Mouse (Mus musculus): ENCODE measurements at regions not wholly inside any gene's neighbourhood (a gene's known extent, or its start where the extent isn't known, plus 50 kb on each side); places are given as distances from the start of the nearest gene placed in this dataset.

DNA sequence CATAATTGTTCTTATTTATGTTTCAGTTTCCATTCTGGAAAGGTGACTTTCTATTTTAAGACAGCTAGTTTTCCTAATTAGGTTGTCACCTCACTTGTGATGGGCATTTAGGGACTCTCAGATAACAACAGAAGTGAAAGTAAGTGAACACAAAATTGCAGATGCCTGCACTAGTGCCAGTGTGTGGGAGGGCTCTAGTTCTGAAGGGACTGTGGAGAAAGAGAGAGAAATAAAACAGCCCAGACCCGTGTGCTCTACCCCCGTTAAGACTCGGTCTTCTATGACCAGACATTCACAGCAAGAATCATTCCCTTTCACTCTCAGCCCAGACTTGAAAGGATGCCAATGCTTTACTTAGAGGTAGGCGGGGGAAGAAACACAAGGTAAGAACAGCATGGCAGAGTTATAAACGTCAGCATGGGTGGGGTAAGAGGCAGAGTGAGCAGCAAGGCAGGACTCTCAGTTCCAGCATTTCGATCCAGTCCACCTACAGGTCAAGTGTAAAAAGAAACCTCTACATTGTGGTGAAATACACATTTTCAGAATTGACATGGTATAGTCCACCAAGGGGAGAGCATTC is 170.1 kb upstream of the Thbs1 start:
- no peak for ATAC-seq (ENCODE audit: insufficient read depth, low FRiP score, low read depth)
- 44% methylated on average over 6 of the region's 6 CpGs for WGBS
- no peaks in the 10 kb centered on the region for H3K9me3 ChIP-seq

DNA sequence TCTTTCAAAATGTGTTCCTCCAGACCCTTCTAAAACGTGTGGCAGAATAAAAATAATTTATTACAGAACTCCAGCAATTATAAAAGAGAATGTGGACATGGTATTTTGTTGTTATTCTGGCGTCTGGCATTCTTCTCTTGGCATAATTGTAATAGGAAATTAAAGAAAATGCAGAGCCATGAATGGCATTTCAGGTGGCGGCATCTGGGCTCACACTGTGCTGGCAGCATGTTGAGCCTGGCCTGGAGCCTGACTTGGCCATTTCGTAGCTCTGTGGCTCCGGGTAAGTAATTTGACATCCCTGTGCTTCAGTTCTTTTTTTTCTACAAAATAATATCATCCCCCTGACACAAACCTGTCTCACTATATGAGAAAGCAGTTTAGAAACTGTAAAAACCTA is 168.0 kb upstream of the Thbs1 start:
- H3K27me3 ChIP-seq (replicated peaks), result no peaks in the 10 kb centered on the region
- no peak overlapping the region for H3K9ac ChIP-seq
- H3K4me3 ChIP-seq (replicated peaks), result no peak overlapping the region
- no peaks in the 10 kb centered on the region for H3K4me1 ChIP-seq
- no peaks in the 10 kb centered on the region for H3K9me3 ChIP-seq
- 80% methylated on average over 5 of the region's 5 CpGs for WGBS
- no peak overlapping the region for H3K27ac ChIP-seq
- ATAC-seq (ENCODE audit: insufficient read depth, low FRiP score, low read depth), result no peak
- no peak overlapping the region for H3K4me2 ChIP-seq
- H3K36me3 ChIP-seq, result no peaks in the 10 kb centered on the region

More for the DNA sequence above, 170.1 kb upstream of the Thbs1 start:
- no peaks in the 10 kb centered on the region for H3K4me1 ChIP-seq
- H3K4me3 ChIP-seq (replicated peaks), result no peak overlapping the region
- H3K9ac ChIP-seq, result no peak overlapping the region
- H3K27me3 ChIP-seq (replicated peaks), result no peaks in the 10 kb centered on the region
- 0 out of 2 replicates have a peak overlapping the region, but pooled peaks have one; percentile 23 for H3K4me2 ChIP-seq
- H3K27ac ChIP-seq, result no peak overlapping the region
- no peaks in the 10 kb centered on the region for H3K36me3 ChIP-seq

DNA sequence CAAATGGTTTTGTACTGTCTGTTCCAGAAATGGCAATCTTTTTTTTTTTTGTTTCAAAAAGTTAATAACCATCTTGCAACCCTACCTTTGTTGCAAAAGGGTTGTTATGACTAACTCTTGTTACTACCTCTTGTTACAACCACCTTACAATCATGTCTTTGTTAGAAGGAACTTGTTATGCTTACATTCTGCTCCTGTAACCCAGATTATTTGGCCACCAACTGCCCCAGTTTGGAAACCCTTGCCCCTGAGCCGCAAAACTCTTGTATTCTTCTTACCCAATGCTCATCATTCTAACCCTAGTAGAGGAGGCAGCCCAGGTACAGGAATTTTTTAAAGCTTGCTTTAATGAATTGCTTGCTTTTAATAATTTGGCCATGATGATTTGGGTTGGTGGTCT is 167.4 kb upstream of the Thbs1 start:
- no peaks in the 10 kb centered on the region for H3K4me1 ChIP-seq
- 90% methylated on average over 1 of the region's 1 CpGs for WGBS
- H3K36me3 ChIP-seq, result no peaks in the 10 kb centered on the region
- H3K27me3 ChIP-seq (replicated peaks), result no peaks in the 10 kb centered on the region
- no peak overlapping the region for H3K27ac ChIP-seq
- no peaks in the 10 kb centered on the region for H3K9me3 ChIP-seq
- H3K4me2 ChIP-seq, result no peak overlapping the region
- no peak overlapping the region for H3K9ac ChIP-seq
- ATAC-seq (ENCODE audit: insufficient read depth, low FRiP score, low read depth), result no peak
- no peak overlapping the region for H3K4me3 ChIP-seq (replicated peaks)

DNA sequence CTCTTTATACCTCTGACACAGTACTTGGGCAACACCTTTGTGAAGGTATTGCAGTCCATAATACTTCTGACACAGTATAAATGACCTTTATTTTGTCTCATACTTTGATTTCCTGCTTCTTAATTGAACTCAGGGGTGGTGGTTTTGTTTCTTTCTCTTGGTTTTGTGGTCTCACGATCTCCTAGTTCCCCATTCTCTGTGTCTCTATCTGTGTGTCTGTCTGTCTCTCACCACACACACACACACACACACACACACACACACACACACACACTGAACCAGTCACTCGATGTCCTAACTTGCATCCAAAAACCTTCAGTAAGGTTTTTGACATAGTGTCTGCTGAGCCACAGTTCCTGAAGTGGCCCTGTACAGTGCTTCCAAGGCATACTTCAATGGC is 166.7 kb upstream of the Thbs1 start:
- Histone ChIP-seq H3K27me3 (replicated peaks) (no peaks in the 10 kb centered on the region), H3K4me1 (no peaks in the 10 kb centered on the region), H3K27ac (no peak overlapping the region), H3K9ac (no peak overlapping the region), H3K4me3 (replicated peaks) (no peak overlapping the region), H3K9me3 (no peaks in the 10 kb centered on the region), H3K4me2 (no peak overlapping the region), H3K36me3 (no peaks in the 10 kb centered on the region)
- no peak for ATAC-seq (ENCODE audit: insufficient read depth, low FRiP score, low read depth)
- 87% methylated on average over 2 of the region's 2 CpGs for WGBS

DNA sequence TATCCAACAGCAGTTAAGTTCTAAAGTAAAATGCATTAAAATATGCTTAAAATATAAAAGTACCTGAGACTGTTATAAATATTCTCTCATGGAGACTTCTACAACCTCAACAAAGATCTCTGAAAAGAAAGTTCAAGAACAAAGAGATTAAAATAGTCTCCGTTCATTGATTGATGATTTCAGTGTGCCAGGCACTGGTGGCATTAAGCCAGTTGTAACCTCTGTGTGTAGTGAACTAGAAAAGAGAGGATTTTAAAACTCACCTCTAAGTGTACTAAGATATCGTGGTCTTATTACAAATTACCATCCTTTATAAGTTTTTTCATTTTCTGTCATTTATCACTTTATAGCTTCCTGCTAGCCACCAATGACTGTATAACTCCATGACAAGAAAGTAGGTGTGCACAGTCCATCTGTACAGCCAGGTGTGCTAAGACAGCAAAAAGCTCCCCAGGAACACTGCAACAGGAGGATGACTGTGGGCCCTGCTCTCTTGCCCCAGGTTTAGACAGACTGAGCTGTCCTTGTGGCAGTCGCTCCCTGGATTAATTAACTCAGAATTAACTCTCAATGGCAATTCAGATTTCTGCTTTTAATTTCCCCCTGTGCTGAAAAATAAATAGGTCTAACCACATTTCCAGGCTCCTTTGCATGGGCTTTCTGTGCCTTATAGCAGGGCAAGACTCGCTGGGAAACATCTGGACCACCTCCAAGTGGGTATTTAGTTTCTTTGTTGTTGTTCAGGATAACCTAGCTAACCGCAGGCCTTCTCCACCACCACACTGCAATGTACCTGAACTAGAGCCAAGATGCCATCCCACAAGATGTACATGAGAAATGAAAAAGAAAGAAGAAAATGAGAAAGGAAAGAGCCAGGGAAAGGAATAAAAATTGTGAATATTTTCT is 161.0 kb upstream of the Thbs1 start:
- Histone ChIP-seq H3K9me3 (no peaks in the 10 kb centered on the region), H3K4me2 (no peak overlapping the region), H3K9ac (no peak overlapping the region), H3K27ac (no peak overlapping the region), H3K4me3 (replicated peaks) (no peak overlapping the region), H3K36me3 (no peaks in the 10 kb centered on the region), H3K27me3 (replicated peaks) (no peaks in the 10 kb centered on the region), H3K4me1 (no peaks in the 10 kb centered on the region)
- WGBS, result 57% methylated on average over 5 of the region's 5 CpGs
- no peak for ATAC-seq (ENCODE audit: insufficient read depth, low FRiP score, low read depth)

DNA sequence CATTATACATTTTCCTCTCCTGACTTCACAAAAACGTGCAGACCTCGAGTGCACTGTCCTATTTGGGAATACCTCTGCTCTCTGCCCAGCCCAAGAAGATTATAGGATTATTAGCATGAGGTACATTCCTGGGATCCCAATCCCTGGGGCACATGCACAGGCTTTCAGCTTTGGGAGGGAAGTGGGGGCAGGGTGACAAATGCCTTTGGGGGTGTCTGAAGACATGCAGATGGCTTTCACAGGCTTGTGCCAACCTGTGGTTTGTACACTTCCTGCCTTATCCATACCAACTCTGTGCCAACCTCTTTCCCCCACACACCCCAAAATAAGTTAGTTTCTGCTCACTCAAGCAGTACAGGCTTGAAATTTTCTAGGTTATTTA is 160.3 kb upstream of the Thbs1 start:
- no peak overlapping the region for H3K4me2 ChIP-seq
- no peaks in the 10 kb centered on the region for H3K4me1 ChIP-seq
- ATAC-seq (ENCODE audit: insufficient read depth, low FRiP score, low read depth), result no peak
- no peak overlapping the region for H3K4me3 ChIP-seq (replicated peaks)
- WGBS, result 69% methylated on average over 2 of the region's 2 CpGs
- no peak overlapping the region for H3K27ac ChIP-seq
- H3K27me3 ChIP-seq (replicated peaks), result no peaks in the 10 kb centered on the region
- H3K36me3 ChIP-seq, result no peaks in the 10 kb centered on the region
- H3K9ac ChIP-seq, result no peak overlapping the region
- H3K9me3 ChIP-seq, result no peaks in the 10 kb centered on the region

DNA sequence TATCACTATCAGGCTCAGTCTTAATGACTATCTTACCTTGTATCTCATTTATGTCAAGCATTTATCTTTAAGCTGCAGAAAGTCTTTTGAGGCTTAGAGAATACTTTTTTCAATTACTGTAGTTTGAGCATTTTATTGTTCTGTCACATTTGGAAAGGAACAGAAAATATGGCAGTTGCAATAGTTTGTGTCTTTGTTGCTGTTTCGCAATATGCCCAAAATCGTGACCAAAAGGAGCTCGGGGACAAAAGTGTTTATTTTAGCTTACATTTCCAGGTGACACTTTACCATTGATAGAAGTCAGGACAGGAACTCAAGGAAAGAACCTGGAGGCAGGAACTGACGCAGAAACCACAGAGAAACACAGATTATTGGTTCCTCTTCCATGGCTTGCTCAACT is 152.9 kb upstream of the Thbs1 start:
- Histone ChIP-seq H3K9me3 (no peaks in the 10 kb centered on the region), H3K4me2 (no peak overlapping the region), H3K9ac (no peak overlapping the region), H3K36me3 (no peaks in the 10 kb centered on the region), H3K27ac (no peak overlapping the region), H3K4me1 (no peaks in the 10 kb centered on the region), H3K27me3 (replicated peaks) (no peaks in the 10 kb centered on the region), H3K4me3 (replicated peaks) (no peak overlapping the region)
- 73% methylated on average over 4 of the region's 4 CpGs for WGBS
- no peak for ATAC-seq (ENCODE audit: insufficient read depth, low FRiP score, low read depth)

DNA sequence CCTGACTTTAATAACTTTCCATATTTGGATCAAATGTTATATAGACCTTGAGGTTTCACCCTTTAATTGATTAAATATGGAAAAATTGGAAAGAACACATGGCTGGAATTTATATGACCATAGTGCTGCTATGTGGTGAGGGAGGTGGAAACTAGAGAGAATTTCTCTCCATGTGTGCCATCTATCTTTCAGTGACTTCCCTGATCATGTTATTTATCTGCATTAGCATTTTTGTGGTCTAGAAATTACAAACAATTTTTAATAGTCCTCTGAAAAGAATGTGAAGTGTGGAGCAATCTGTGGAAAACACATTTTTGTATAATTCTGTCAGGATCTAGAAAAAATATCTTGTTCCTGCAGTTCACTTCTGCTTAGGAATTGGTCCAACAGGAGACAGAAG is 152.2 kb upstream of the Thbs1 start:
- Histone ChIP-seq H3K9ac (no peak overlapping the region), H3K27ac (no peak overlapping the region)

DNA sequence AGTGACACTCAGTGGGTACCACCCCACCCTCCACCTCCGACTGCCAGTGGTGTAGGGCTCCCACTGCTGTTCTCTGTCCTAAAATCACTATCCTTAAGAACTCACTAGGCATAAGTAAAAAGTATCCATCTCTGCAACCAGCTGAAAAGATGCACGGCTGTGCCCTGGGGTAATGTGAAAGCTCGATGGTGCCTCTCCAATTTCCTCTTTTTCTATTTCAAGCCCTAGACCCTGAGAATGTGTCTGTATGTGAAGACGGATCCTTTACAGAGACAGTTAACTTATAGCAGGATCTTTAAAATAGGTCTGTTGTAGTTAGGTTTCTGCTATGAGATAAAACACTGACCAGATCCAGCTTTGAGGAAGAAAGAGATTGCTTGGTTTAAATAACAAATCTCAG is 149.1 kb upstream of the Thbs1 start:
- Histone ChIP-seq H3K4me2 (no peak overlapping the region), H3K9ac (no peak overlapping the region), H3K36me3 (no peaks in the 10 kb centered on the region), H3K4me1 (no peaks in the 10 kb centered on the region), H3K27me3 (replicated peaks) (no peaks in the 10 kb centered on the region), H3K9me3 (no peaks in the 10 kb centered on the region), H3K27ac (0 out of 2 replicates have a peak overlapping the region, but pooled peaks have one; percentile 1), H3K4me3 (replicated peaks) (no peak overlapping the region)
- ATAC-seq (ENCODE audit: insufficient read depth, low FRiP score, low read depth), result no peak
- WGBS, result 64% methylated on average over 4 of the region's 4 CpGs

More for the DNA sequence above, 152.2 kb upstream of the Thbs1 start:
- Histone ChIP-seq H3K4me1 (no peaks in the 10 kb centered on the region), H3K4me3 (replicated peaks) (no peak overlapping the region), H3K27me3 (replicated peaks) (no peaks in the 10 kb centered on the region), H3K36me3 (no peaks in the 10 kb centered on the region), H3K4me2 (no peak overlapping the region), H3K9me3 (no peaks in the 10 kb centered on the region)
- no peak for ATAC-seq (ENCODE audit: insufficient read depth, low FRiP score, low read depth)

DNA sequence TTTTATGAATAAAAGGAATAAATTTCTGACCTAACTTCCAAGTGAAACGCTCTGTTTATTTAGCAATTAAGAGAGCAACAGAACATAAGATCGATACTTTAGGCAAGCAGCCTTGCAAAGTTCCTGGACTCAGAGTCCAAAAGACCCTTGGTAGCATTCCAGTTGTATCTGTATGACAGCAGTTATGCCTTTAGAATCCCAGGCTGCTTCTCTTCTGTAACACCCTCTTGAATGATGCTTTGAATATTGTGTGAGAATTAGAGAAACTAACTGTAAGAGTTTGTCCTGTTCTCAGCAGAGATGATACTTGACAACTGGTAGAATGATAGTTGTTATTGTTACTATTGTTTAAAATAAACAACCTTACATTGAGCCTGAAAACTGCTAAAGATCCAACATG is 148.2 kb upstream of the Thbs1 start:
- Histone ChIP-seq H3K4me2 (no peak overlapping the region), H3K4me1 (no peaks in the 10 kb centered on the region), H3K27me3 (replicated peaks) (no peaks in the 10 kb centered on the region), H3K9me3 (no peaks in the 10 kb centered on the region), H3K9ac (no peak overlapping the region), H3K27ac (no peak overlapping the region), H3K4me3 (replicated peaks) (no peak overlapping the region), H3K36me3 (no peaks in the 10 kb centered on the region)
- WGBS, result 75% methylated on average over 2 of the region's 2 CpGs
- ATAC-seq (ENCODE audit: insufficient read depth, low FRiP score, low read depth), result no peak

DNA sequence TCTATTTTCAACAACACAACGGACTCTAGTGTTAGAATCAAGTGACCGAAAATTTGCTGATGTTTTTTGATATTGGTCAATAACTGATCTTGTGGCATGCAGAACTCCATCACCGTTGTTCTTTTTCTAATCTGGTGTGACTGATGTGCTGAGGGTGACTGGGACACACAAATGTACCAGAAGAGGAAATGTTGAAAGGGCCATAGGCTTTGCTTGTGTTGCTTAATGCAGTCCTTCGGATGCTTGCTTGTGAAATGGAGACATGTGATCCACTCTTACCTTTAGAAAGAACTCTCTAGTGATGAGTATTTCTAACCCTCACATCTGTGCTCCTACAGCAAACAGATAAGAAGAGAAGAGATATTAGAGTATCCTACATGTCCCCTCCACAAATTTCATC is 145.9 kb upstream of the Thbs1 start:
- Histone ChIP-seq H3K9ac (no peak overlapping the region), H3K27ac (no peak overlapping the region), H3K4me1 (no peaks in the 10 kb centered on the region), H3K36me3 (no peaks in the 10 kb centered on the region), H3K27me3 (replicated peaks) (no peaks in the 10 kb centered on the region), H3K4me2 (no peak overlapping the region), H3K4me3 (replicated peaks) (no peak overlapping the region), H3K9me3 (no peaks in the 10 kb centered on the region)
- WGBS, result 87% methylated on average over 4 of the region's 4 CpGs
- ATAC-seq (ENCODE audit: insufficient read depth, low FRiP score, low read depth), result no peak

DNA sequence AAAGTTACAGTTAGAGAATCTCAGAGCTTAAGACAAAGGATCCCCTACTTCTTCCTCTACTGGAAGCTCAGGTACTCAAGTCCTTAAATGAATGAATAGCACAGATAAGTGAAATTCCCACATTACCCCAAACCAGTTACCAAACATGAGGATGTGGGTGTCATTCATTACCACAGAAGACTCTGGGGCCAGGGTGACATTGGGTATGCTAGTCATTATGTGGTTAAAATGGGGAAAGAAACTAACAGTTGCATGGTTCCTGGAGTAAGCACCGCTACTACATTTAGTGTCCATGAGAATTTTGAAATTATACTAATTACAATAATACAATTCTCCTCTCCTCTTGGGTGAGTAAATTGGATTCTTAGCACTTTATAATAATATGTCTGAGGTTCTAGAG is 142.9 kb upstream of the Thbs1 start:
- 88% methylated on average over 1 of the region's 1 CpGs for WGBS
- Histone ChIP-seq H3K9me3 (no peaks in the 10 kb centered on the region), H3K4me1 (no peaks in the 10 kb centered on the region), H3K4me3 (replicated peaks) (no peak overlapping the region), H3K27ac (no peak overlapping the region), H3K9ac (no peak overlapping the region), H3K4me2 (no peak overlapping the region), H3K27me3 (replicated peaks) (no peaks in the 10 kb centered on the region), H3K36me3 (no peaks in the 10 kb centered on the region)
- ATAC-seq (ENCODE audit: insufficient read depth, low FRiP score, low read depth), result no peak

Data from stomach, embryonic 15.5 days (tissue).